Mouse (Mus musculus): ENCODE results near the gene Runx3.

GRCm38 (mm10) chr4:135161441-135161840, 41.0 kb downstream of the Runx3 start:
- TF ChIP-seq POLR2A (IDR thresholded peaks at IDR 0.05; ENCODE audit: low read depth, low read length), result no peak
- TF ChIP-seq CTCF (IDR thresholded peaks at IDR 0.05; ENCODE audit: extremely low read depth, insufficient read depth, insufficient read length, insufficient replicate concordance), result no peak
